Mouse (Mus musculus): ENCODE data around the gene Kazn.
A peak's percentile ranks its signal among the peaks of the same experiment; 100 is the strongest.

Kazn gene

GRCm38 (mm10) chr4:142127275-142127788 lies 111.9 kb downstream of the Kazn start:
- DNase-seq (ENCODE audit: inconsistent age in 2 of 2, low spot score in 1 of 2), result no peak

DNA sequence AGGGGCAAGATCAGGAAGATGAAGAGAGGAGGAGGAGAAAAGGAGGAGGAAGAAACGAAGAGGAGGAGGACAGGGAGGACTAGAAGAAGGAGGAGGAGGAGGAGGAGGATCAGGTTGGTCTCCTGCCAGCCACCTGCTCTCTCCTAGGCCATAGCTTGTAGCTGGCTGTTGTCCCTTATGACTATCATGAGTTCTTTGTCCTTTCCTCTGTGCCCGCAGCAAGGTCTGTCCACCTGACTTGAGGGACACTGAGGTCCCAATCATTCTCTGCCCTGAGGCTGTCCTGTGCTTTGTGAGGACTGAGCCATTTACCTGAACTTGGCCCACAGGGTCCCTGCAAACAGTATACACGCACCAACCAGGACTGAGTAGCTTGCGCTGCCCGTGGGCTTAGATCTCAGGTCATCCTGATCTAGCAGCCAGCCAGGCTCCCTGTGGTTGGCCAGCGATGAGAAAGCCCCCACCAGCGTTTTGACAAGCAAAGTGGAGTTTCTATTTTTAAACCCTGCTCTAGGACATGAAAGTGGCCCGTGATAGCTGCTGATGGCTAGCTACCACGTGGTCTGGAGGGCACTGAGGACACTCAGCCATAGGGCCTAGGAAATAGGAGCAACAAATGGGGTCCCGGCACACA lies 112.4 kb downstream of the Kazn start:
- no peak for DNase-seq (ENCODE audit: inconsistent age in 2 of 2, low spot score in 1 of 2)

DNA sequence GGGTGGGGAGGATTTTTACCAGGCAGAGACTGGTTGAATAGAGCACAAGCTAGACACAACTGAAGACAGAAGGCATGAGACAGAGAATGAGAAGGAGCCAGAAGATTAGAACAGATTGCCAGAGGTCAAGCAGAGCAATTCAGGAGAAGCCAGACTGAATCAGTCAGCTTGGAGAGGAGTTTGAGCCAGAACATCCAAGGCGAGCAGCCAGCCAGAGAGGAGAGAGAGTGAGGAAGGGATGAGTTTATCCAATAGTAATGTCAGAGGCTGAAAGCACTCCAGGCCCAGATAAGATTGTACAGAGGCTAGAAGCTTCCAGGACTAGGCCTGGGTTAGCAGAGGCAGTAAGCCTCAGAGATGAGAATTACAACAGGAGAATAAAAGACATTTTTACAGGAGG lies 118.0 kb downstream of the Kazn start:
- DNase-seq (ENCODE audit: inconsistent age in 2 of 2, low spot score in 1 of 2), result no peak

GRCm38 (mm10) chr4:142118522-142118921 lies 120.7 kb downstream of the Kazn start:
- DNase-seq (ENCODE audit: inconsistent age in 2 of 2, low spot score in 1 of 2), result no peak

DNA sequence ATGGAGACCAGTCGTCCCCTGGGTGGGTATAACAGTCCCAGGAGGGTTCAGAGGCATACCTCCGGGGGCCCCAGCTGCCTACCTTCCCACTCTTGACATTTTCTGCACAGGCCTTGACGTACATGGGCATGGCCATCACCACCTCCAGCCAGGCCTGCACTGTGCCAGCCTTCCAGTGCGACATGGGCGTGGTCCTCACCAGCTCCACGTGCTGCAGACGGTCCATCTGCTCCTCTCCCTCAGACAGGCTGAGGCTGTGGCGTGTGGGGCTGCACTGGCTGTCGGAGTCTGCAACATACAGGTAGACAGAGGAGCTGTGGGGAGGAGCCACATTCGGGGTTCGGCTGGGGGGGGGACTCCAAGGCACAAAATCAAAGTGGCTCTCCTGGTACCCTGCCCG lies 121.2 kb downstream of the Kazn start:
- no peak for DNase-seq (ENCODE audit: inconsistent age in 2 of 2, low spot score in 1 of 2)

GRCm38 (mm10) chr4:142113306-142113705 lies 125.9 kb downstream of the Kazn start:
- DNase-seq (ENCODE audit: inconsistent age in 2 of 2, low spot score in 1 of 2), result peak in 1 of 2 experiments; percentile 66

DNA sequence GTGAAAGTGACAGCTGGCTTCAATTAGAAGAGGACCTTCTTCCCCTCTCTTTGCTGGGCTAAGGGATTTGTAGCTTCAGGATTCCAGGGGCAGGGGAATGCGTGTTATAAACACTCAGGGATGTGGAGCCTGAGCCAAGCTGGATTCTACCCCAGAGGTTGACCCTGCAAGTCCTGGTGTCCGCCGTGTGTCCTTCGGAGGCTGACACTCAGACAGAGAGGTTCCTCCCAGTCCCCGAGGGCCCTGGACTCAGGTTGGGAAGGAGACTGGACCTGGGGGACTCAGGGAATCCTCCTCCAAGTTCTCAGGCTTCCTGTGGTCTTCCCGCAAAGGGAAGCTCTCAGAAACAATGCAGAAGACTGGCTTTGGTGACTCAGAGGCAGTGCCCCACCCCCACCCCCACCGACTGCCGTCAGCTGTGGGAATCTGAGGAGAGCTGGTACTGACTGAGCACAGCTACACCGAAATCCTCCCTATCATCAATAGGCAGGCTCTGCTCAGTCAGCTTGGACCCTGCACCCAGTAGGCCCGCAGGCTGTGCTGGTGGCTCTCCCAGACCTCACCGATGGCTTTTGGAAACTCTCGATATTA lies 136.0 kb downstream of the Kazn start:
- peak in 1 of 2 experiments; percentile 62 for DNase-seq (ENCODE audit: inconsistent age in 2 of 2, low spot score in 1 of 2)

DNA sequence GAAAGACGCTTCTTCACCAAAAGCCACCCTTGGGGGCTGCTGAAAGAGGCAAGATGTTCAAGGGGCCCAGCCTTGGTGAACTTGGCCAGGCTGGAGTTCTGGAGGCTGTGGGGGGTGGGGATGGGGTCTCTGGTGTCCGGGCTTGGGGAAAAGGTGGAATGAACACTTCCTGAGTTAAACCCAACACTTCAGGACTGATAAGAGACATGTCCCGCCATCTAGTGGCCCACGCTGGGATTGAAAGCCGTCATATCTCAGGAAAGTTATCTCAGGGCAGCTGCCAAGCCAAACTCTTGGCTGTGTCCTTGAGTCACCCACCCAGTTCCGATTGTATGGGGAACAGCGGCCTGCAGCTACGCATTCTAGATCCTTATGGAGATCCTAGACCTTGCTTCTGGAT lies 140.9 kb downstream of the Kazn start:
- peak; percentile 84 to 96 for DNase-seq (ENCODE audit: inconsistent age in 2 of 2, low spot score in 1 of 2)

- DNase-seq (ENCODE audit: inconsistent age in 2 of 2, low spot score in 1 of 2), result peak; percentile 69 to 93
Observed at GRCm38 (mm10) chr4:142097871-142098270, 141.3 kb downstream of the Kazn start.

DNA sequence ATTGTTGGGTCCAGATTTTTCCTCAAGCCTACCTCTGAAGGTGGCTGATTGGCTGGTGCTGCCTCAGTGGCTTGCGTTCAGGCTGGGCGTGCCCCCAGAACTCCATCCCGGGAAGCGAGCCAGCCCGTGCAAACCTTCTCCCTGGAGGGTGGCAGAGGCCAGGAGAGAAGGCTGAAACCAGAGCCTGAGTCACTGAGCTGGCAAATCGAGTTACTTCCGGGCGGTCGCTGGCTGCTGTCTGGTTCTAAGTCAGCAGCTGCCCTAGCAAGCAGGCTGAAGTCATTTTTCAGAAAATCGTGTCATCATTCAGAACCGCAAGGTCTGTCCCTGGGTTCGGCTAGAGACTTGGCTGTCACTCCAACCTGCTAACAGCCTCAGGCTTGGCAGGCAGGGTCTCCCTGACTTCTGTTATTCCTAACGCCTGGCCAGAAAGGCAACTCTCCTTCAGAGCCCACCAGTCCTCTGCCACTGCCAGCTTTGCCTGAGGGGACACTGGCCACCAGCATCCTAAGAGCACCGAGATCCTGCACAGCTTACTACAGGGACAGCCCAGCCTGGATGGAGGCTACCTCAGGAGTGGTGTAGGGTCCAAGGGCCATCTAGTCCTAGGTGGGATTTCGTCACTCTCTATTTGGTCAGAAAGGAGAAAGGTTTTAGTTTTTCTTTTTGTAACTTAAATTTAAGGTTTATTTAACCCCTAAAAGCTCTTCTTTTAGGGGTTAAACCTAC lies 143.5 kb downstream of the Kazn start:
- peak; percentile 85 to 95 for DNase-seq (ENCODE audit: inconsistent age in 2 of 2, low spot score in 1 of 2)

- DNase-seq (ENCODE audit: inconsistent age in 2 of 2, low spot score in 1 of 2), result no peak
Observed at GRCm38 (mm10) chr4:142094386-142094785, 144.8 kb downstream of the Kazn start.

GRCm38 (mm10) chr4:142091100-142091499 lies 148.1 kb downstream of the Kazn start:
- DNase-seq (ENCODE audit: inconsistent age in 2 of 2, low spot score in 1 of 2), result no peak

- DNase-seq (ENCODE audit: inconsistent age in 2 of 2, low spot score in 1 of 2), result no peak
Observed at GRCm38 (mm10) chr4:142089966-142090365, 149.2 kb downstream of the Kazn start.

DNA sequence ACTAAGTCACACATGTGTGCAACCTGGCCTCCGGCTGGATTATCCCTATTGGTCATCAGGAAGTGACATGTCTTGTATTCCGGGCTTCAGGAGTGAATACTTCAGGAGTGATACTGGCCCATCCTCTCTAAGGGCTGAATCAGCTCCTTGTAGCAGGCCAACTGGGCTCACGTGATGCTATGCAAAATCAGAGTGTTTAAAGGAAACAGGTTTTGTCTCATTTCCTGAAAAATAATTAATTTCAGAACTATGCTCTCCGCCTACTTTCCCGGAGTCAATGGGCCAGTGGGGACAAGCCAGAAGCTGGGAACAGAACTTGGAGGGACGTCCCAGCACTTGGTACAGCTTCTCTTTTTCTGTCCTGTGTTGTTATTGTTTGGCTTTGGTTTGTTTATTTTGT lies 150.4 kb downstream of the Kazn start:
- DNase-seq (ENCODE audit: inconsistent age in 2 of 2, low spot score in 1 of 2), result no peak

DNA sequence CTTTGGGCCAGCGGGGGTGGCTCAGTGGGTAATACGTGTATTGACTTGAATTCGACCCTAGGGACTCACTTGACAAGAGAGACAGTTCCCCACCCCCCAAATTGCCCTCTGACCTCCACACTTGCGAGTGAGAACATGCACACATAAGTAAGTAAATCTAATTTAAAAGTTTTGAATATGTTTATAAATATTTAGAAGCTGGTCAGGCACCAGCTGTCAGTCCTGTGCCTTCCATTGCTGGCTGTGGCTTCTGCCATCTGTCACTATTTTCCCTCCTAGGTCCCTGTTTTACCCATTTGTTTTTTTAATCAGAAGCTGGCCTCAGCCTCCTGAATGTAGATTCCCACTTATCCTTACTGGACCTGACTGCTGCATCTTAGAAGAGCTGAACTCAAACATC lies 150.8 kb downstream of the Kazn start:
- DNase-seq (ENCODE audit: inconsistent age in 2 of 2, low spot score in 1 of 2), result no peak

DNA sequence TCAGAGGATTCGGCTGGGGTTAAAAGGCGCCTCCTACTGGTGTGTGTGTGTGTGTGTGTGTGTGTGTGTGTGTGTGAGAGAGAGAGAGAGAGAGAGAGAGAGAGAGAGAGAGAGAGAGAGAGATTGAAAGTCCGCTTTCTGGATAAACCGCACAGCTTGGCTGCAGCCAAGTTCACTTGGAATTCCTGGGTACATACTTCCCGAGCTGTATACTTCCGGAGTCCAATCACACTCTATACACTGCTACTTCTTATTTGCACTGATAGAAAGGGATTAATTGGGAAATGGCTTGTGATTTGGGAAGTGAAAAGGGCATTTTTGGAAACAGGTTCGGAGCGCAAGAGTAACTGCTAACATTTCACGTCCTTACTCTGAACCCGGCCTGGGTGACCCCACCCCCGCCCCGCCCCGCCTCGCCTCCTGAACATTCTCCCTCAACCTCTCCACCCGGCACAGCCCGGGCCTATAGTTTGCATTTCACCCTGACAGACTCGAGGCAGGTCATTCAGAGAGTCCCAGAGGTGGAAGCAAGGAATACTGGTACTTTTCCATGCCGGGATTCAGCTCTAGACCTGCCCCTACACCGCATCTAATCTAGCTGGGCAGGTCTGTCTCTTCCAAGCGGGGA lies 154.2 kb downstream of the Kazn start:
- peak in 1 of 2 experiments; percentile 50 for DNase-seq (ENCODE audit: inconsistent age in 2 of 2, low spot score in 1 of 2)

- peak; percentile 73 to 88 for DNase-seq (ENCODE audit: inconsistent age in 2 of 2, low spot score in 1 of 2)
Observed at GRCm38 (mm10) chr4:142084131-142084899, 154.9 kb downstream of the Kazn start, which contains the start of gene Tmem51. Gene Tmem51, minus strand, starts transcription at chr4:142084304.

DNA sequence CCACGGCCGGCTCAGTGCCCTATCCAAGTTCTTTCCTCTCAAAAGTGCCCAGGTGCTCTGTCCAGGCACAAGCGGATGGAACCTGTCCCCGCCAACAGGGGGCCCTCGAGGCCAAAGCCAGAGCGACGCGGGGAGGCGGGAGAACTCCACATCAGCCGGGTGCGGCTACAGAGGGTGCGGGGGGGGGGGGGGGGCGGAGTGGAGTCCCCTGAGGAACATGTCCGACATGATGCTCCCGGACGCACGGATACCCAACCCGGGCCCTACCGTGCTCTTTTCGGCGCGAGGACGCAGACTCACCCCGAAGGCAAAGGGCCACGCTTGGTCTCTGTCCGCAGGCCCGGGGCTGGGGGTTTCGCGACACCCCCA lies 155.5 kb downstream of the Kazn start:
- DNase-seq (ENCODE audit: inconsistent age in 2 of 2, low spot score in 1 of 2), result peak; percentile 83 to 90

GRCm38 (mm10) chr4:142083193-142083592 lies 156.0 kb downstream of the Kazn start:
- no peak for DNase-seq (ENCODE audit: inconsistent age in 2 of 2, low spot score in 1 of 2)

DNA sequence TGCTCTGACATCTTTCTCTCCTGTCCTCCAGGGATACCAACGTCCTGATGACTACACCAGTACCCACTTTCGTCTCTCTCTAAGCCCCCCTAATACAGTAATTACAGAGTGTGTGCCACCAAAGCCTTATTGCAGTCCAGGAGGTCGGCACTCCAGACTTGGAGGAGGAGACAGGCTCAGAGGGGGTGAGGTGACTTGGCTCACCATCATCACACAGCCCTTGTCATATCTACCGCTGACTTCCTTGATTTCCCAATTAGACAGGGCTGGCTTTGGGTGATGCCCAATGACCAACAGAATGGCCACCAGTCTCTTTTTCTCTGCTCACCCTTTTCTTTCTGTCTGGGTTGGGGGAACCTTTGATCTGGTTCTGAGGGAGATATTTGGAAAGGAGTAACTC lies 156.5 kb downstream of the Kazn start:
- DNase-seq (ENCODE audit: inconsistent age in 2 of 2, low spot score in 1 of 2), result no peak

Data from adrenal gland, adult (tissue).